Mouse (Mus musculus): ENCODE results near the gene Arsg.

DNA sequence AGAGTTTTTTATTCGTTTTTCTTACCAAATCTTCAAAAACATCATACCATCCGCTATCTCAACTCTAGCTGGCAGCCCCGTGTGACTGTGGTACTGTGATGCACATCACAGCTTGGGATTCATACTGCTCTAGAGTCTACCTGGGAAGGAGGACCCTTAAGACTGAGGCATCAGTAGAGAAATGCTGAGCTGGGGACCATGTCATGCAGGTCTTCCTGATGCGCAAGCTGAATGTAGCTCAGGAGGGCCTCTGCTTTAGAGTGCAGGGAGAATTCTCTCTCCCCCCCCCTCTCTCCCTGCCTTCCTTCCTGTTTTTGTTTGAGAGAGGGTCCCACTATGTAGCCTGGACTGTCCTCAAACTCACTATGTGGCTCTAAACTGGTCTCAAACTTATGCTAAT lies 32.5 kb upstream of the Arsg start:
- TF ChIP-seq MAX (IDR thresholded peaks at IDR 0.05; ENCODE audit: low read depth) (no peak), POLR2A (IDR thresholded peaks at IDR 0.05; ENCODE audit: insufficient read length, low read depth) (no peak), E2F4 (IDR thresholded peaks at IDR 0.05; ENCODE audit: insufficient read depth) (no peak), SRF (IDR thresholded peaks at IDR 0.05; ENCODE audit: control insufficient read depth, insufficient read length, low read depth) (no peak), TCF12 (IDR thresholded peaks at IDR 0.05; ENCODE audit: insufficient read depth, poor library complexity, severe bottlenecking) (no peak), USF1 (IDR thresholded peaks at IDR 0.05; ENCODE audit: low read depth) (no peak), MYOD1 (IDR thresholded peaks at IDR 0.05; ENCODE audit: control insufficient read depth in 1 of 3, insufficient read length in 2 of 3, low read depth in 2 of 3) (no peak), MYOG (IDR thresholded peaks at IDR 0.05; ENCODE audit: control insufficient read depth in 1 of 3, insufficient read depth in 1 of 3, insufficient read length in 2 of 3, low read depth in 2 of 3) (no peak), CEBPB (IDR thresholded peaks at IDR 0.05; ENCODE audit: insufficient read depth, poor library complexity, severe bottlenecking) (no peak)
